Mouse (Mus musculus): ENCODE results near the gene N6amt1. TPM values are rescaled to one million over a fixed set of nuclear protein-coding genes. Genes with fewer than 3 reads are reported as not detected.

N6amt1 gene
- total and polyA plus RNA-seq, 3 experiments, result 10.8 to 23.3 (median 18.2) TPM

DNA sequence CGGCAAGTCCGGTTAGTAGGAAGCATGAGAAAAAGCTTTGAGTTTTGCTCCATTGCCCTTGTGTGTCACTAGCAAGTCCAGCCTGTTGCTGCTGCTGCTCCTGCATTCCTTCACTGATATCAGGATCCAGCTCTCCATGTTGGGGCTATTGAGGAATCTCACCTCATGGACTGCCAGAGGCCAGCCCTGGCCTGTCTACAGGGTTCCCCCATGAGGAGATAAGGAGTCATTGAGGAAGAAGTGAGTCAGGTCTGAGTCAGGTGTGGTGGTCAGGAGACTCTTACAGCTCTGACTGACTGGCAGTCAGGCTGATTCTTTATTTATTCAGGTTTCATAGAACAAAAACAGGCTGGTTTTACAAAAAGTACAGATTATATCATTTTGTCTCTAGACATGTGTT lies 5.9 kb upstream of the N6amt1 start:
- peak; percentile 24 for DNase-seq (ENCODE audit: extremely low read depth)
- peaks cover 0 to 1% of the 10 kb centered on the region in 2 experiments; a peak in 1 of 4 replicates for H3K4me1 ChIP-seq (ENCODE audit: control insufficient read depth in 1 of 2, insufficient read depth in 2 of 2)
- TF ChIP-seq CTCF (conservative IDR thresholded peaks at IDR 0.05 in 1 of 2, IDR thresholded peaks at IDR 0.05 in 1 of 2; ENCODE audit: low read depth in 2 of 2, low read length in 2 of 2) (0 out of 4 replicates have a peak, but pooled peaks of 1 of the 2 experiments have one; percentile 10), EP300 (IDR thresholded peaks at IDR 0.05; ENCODE audit: low read length) (0 out of 2 replicates have a peak, but pooled peaks have one; percentile 19), MXI1 (IDR thresholded peaks at IDR 0.05; ENCODE audit: low read depth, low read length) (no peak), POLR2AphosphoS2 (IDR thresholded peaks at IDR 0.05; ENCODE audit: low read depth, low read length) (no peak), ZNF384 (IDR thresholded peaks at IDR 0.05; ENCODE audit: low read depth, low read length) (no peak), E2F4 (IDR thresholded peaks at IDR 0.05; ENCODE audit: insufficient replicate concordance, low read depth, low read length) (no peak), NELFE (IDR thresholded peaks at IDR 0.05; ENCODE audit: low read depth, low read length) (no peak), MAZ (IDR thresholded peaks at IDR 0.05; ENCODE audit: low read depth, low read length) (no peak), MAX (IDR thresholded peaks at IDR 0.05; ENCODE audit: low read length) (no peak), MYC (IDR thresholded peaks at IDR 0.05; ENCODE audit: low read depth, low read length) (no peak), UBTF (IDR thresholded peaks at IDR 0.05; ENCODE audit: low read depth, low read length) (no peak), TBP (conservative IDR thresholded peaks at IDR 0.05; ENCODE audit: low read depth, low read length) (no peak), ZMIZ1 (IDR thresholded peaks at IDR 0.05; ENCODE audit: low read depth, low read length) (no peak), PAX5 (IDR thresholded peaks at IDR 0.05; ENCODE audit: low read length) (no peak), RAD21 (IDR thresholded peaks at IDR 0.05; ENCODE audit: low read depth, low read length) (no peak; the same call in 1 of the 2 replicates), ETS1 (conservative IDR thresholded peaks at IDR 0.05; ENCODE audit: low read depth, low read length) (peak; percentile 44; the same call in 1 of the 2 replicates), JUN (IDR thresholded peaks at IDR 0.05; ENCODE audit: insufficient read depth, low read depth, low read length) (no peak), CHD1 (IDR thresholded peaks at IDR 0.05; ENCODE audit: low read depth, low read length) (no peak), JUND (conservative IDR thresholded peaks at IDR 0.05; ENCODE audit: low read depth, low read length) (no peak), MAFK (IDR thresholded peaks at IDR 0.05; ENCODE audit: insufficient replicate concordance, low read length) (no peak), RCOR1 (conservative IDR thresholded peaks at IDR 0.05; ENCODE audit: low read depth, low read length) (no peak), BHLHE40 (IDR thresholded peaks at IDR 0.05; ENCODE audit: low read depth, low read length) (peak; percentile 40; the same call in 1 of the 2 replicates), ZKSCAN1 (IDR thresholded peaks at IDR 0.05; ENCODE audit: borderline replicate concordance, low read depth, low read length) (no peak), NRF1 (IDR thresholded peaks at IDR 0.05; ENCODE audit: low read depth, low read length) (no peak), MEF2A (IDR thresholded peaks at IDR 0.05; ENCODE audit: borderline replicate concordance, low read depth, low read length) (no peak), ZC3H11A (IDR thresholded peaks at IDR 0.05; ENCODE audit: low read depth, low read length) (no peak), ELF1 (IDR thresholded peaks at IDR 0.05; ENCODE audit: low read depth, low read length) (no peak)

More for the DNA sequence above, 5.9 kb upstream of the N6amt1 start:
- Histone ChIP-seq H3K4me3 (replicated peaks in 1 of 3; ENCODE audit: low read depth in 2 of 3, low read length in 2 of 3, poor library complexity in 1 of 3) (no peak overlapping the region), H3K36me3 (replicated peaks in 1 of 2; ENCODE audit: control insufficient read depth in 1 of 2, insufficient read depth in 1 of 2, low read length in 1 of 2) (no peaks in the 10 kb centered on the region), H3K9ac (ENCODE audit: insufficient read depth, low read depth) (no peak overlapping the region), H3K4me2 (ENCODE audit: insufficient read depth, low read depth, poor library complexity, severe bottlenecking) (no peak overlapping the region), H3K27me3 (replicated peaks) (no peaks in the 10 kb centered on the region), H3K27ac (ENCODE audit: insufficient read depth, low read depth) (no peak overlapping the region), H3K9me3 (replicated peaks; ENCODE audit: low read length) (peaks cover 2% of the 10 kb centered on the region), H3K79me2 (replicated peaks; ENCODE audit: control insufficient read depth, extremely low read depth, insufficient read depth, poor library complexity, severe bottlenecking) (no peaks in the 10 kb centered on the region)
- dilution Hi-C loops (cut with MboI; ENCODE audit: extremely low pct_ligation_motif_present, extremely low pct_unique_long_range_greater_than_20kb, low sequenced_read_pairs), result no loop called here
- in situ Hi-C loops (cut with MboI; ENCODE audit: low pct_ligation_motif_present, low pct_unique_long_range_greater_than_20kb, low sequenced_read_pairs), result no loop called here
